Mouse (Mus musculus): ENCODE results near the gene Dock3. TPM values are rescaled to one million over a fixed set of nuclear protein-coding genes. Genes with fewer than 3 reads are reported as not detected.

Gene Dock3
- polyA plus RNA-seq, 1 experiment from 2014 or later, result 0.60 TPM

DNA sequence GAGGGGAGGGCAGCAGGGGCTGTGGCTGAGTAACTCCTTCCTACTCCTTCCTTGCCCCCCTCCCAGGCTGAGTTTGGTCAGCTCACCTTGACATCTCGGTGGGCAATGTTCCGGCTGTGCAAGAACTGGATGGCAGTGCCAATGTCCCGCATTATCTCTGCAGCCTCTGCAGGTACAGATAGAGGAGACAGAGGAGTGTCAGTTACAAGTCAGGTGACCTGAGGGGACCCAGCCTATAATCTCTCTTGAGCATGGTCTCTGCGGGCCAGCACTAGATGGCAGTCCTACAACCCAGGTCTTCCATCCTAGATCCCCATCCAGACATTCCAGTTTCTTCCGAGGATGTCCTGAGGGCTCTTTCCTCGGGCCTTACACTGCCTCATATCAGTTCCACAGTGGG is 30.1 kb upstream of the Dock3 start:
- peaks cover 34% of the 10 kb centered on the region; the same call in 1 of the 2 replicates for H3K36me3 ChIP-seq (ENCODE audit: control insufficient read depth, insufficient read depth)
- H3K4me2 ChIP-seq (replicated peaks; ENCODE audit: low read depth), result no peak overlapping the region
- H3K9ac ChIP-seq (ENCODE audit: low read depth, low read length), result no peak overlapping the region
- H3K9me3 ChIP-seq (ENCODE audit: control insufficient read depth), result no peaks in the 10 kb centered on the region
- H3K4me1 ChIP-seq (replicated peaks; ENCODE audit: control insufficient read depth, insufficient read depth, low read length), result no peaks in the 10 kb centered on the region
- H3K4me3 ChIP-seq (ENCODE audit: low read depth, low read length), result no peak overlapping the region
- no peaks in the 10 kb centered on the region for H3K27me3 ChIP-seq (replicated peaks; ENCODE audit: control insufficient read depth, insufficient read depth, low read length)
- no peak overlapping the region for H3K27ac ChIP-seq (ENCODE audit: low read depth, low read length)
- no peak for TF ChIP-seq CTCF (IDR thresholded peaks at IDR 0.05; ENCODE audit: low read depth)
- no peak for ATAC-seq
- WGBS, result 75% methylated on average over 6 of the region's 6 CpGs

DNA sequence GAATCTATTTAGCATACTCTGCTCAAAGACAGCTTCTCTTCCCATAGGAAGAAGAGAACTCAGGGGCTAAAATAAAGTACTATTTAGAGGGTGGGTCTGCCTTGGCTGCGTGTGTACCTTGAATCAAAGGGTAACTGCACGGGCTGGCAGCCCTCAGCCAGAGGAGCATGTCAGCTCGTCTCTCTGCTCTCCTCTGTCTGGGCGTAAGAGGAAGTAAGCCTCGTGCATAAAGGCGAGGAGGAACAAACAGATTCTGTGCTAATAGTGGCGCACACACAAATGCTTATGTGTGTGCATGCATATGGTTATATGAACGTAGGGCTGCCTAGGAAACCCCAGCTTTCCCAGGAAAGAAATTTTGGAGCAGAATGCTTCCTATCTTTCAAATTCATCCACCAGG is 29.1 kb upstream of the Dock3 start:
- TF ChIP-seq CTCF (IDR thresholded peaks at IDR 0.05; ENCODE audit: low read depth), result no peak
- no peak overlapping the region for H3K27ac ChIP-seq (ENCODE audit: low read depth, low read length)
- no peaks in the 10 kb centered on the region for H3K27me3 ChIP-seq (replicated peaks; ENCODE audit: control insufficient read depth, insufficient read depth, low read length)
- no peak for ATAC-seq
- H3K4me1 ChIP-seq (replicated peaks; ENCODE audit: control insufficient read depth, insufficient read depth, low read length), result no peaks in the 10 kb centered on the region
- no peak overlapping the region for H3K9ac ChIP-seq (ENCODE audit: low read depth, low read length)
- no peak overlapping the region for H3K4me2 ChIP-seq (replicated peaks; ENCODE audit: low read depth)
- H3K36me3 ChIP-seq (ENCODE audit: control insufficient read depth, insufficient read depth), result peaks cover 43% of the 10 kb centered on the region; the same call in 1 of the 2 replicates
- H3K9me3 ChIP-seq (ENCODE audit: control insufficient read depth), result no peaks in the 10 kb centered on the region
- H3K4me3 ChIP-seq (ENCODE audit: low read depth, low read length), result no peak overlapping the region
- WGBS, result 54% methylated on average over 8 of the region's 8 CpGs

DNA sequence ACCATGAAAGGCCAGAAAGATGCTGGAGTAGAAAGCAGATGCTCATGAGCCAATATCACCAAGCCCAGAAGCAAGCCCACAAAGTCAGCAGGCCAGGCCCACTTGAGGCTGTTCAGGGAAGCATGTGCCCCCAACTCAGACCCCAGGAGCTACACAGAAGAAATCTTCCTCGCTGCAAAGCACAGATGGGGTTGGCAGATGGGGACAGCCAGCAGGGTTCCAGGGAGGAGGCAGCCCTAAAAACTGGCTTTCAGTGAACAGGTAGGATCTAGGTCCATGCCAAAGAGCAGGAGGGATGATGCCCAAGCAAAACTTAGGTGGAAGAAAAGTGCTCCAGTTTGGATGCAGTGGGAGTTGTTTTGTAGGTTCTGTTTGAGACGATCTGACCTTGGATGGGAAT is 28.7 kb upstream of the Dock3 start:
- H3K4me1 ChIP-seq (replicated peaks; ENCODE audit: control insufficient read depth, insufficient read depth, low read length), result no peaks in the 10 kb centered on the region
- ATAC-seq, result no peak
- no peak overlapping the region for H3K27ac ChIP-seq (ENCODE audit: low read depth, low read length)
- no peak for TF ChIP-seq CTCF (IDR thresholded peaks at IDR 0.05; ENCODE audit: low read depth)
- WGBS, result 63% methylated on average over 2 of the region's 2 CpGs
- H3K9me3 ChIP-seq (ENCODE audit: control insufficient read depth), result no peaks in the 10 kb centered on the region
- H3K9ac ChIP-seq (ENCODE audit: low read depth, low read length), result no peak overlapping the region
- H3K27me3 ChIP-seq (replicated peaks; ENCODE audit: control insufficient read depth, insufficient read depth, low read length), result no peaks in the 10 kb centered on the region
- H3K4me2 ChIP-seq (replicated peaks; ENCODE audit: low read depth), result no peak overlapping the region
- H3K36me3 ChIP-seq (ENCODE audit: control insufficient read depth, insufficient read depth), result peaks cover 47% of the 10 kb centered on the region; the same call in 1 of the 2 replicates
- no peak overlapping the region for H3K4me3 ChIP-seq (ENCODE audit: low read depth, low read length)

DNA sequence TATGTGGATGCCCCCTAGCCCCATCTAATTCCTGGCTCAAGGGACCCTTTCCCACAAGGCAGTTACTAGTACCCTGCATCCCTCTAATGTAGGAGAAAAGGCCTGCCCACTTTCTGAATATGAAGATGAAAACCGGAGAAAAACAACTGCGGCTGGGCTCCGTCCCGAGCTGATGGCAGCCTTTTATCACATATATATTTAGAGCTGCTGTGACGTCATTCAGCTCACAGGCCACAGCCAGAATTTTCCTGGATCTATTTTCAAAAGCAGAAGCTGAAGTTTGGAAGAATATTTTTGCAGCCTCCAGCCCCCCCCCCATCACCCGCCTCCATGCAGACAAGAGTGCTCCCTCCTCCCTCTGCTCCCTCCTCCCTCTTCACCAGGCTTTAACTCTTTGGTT is 27.9 kb upstream of the Dock3 start:
- WGBS, result 70% methylated on average over 6 of the region's 6 CpGs
- peaks cover 50% of the 10 kb centered on the region; the same call in 1 of the 2 replicates for H3K36me3 ChIP-seq (ENCODE audit: control insufficient read depth, insufficient read depth)
- H3K4me3 ChIP-seq (ENCODE audit: low read depth, low read length), result no peak overlapping the region
- H3K9me3 ChIP-seq (ENCODE audit: control insufficient read depth), result no peaks in the 10 kb centered on the region
- no peaks in the 10 kb centered on the region for H3K27me3 ChIP-seq (replicated peaks; ENCODE audit: control insufficient read depth, insufficient read depth, low read length)
- TF ChIP-seq CTCF (IDR thresholded peaks at IDR 0.05; ENCODE audit: low read depth), result no peak
- no peak for ATAC-seq
- no peak overlapping the region for H3K4me2 ChIP-seq (replicated peaks; ENCODE audit: low read depth)
- H3K4me1 ChIP-seq (replicated peaks; ENCODE audit: control insufficient read depth, insufficient read depth, low read length), result no peaks in the 10 kb centered on the region
- no peak overlapping the region for H3K9ac ChIP-seq (ENCODE audit: low read depth, low read length)
- H3K27ac ChIP-seq (ENCODE audit: low read depth, low read length), result no peak overlapping the region

DNA sequence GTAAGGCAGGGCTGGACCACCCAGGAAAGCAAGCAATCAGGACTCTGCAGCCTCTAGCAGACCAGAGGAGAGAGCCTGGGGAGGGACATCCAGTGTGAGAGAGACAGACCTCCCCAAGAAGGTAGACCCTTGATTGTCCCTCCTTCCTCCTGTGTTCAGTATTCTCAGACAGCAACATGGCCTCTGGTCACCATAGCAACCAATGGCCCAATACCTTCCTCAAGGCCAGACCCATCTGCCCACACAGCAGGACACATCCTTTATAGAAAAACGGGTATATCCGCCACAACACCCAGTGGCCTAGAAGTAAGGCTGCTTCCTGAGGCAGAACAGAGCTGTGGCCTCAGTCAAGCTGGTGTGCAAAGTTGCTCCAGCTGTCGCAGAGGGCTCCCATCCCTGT is 23.9 kb upstream of the Dock3 start:
- no peak for TF ChIP-seq CTCF (IDR thresholded peaks at IDR 0.05; ENCODE audit: low read depth)
- ATAC-seq, result no peak
- no peak overlapping the region for H3K4me2 ChIP-seq (replicated peaks; ENCODE audit: low read depth)
- no peaks in the 10 kb centered on the region for H3K9me3 ChIP-seq (ENCODE audit: control insufficient read depth)
- H3K9ac ChIP-seq (ENCODE audit: low read depth, low read length), result no peak overlapping the region
- no peaks in the 10 kb centered on the region for H3K4me1 ChIP-seq (replicated peaks; ENCODE audit: control insufficient read depth, insufficient read depth, low read length)
- 64% methylated on average over 3 of the region's 3 CpGs for WGBS
- H3K27me3 ChIP-seq (replicated peaks; ENCODE audit: control insufficient read depth, insufficient read depth, low read length), result no peaks in the 10 kb centered on the region
- peaks cover 38% of the 10 kb centered on the region; the same call in 1 of the 2 replicates for H3K36me3 ChIP-seq (ENCODE audit: control insufficient read depth, insufficient read depth)
- H3K4me3 ChIP-seq (ENCODE audit: low read depth, low read length), result no peak overlapping the region
- H3K27ac ChIP-seq (ENCODE audit: low read depth, low read length), result no peak overlapping the region

DNA sequence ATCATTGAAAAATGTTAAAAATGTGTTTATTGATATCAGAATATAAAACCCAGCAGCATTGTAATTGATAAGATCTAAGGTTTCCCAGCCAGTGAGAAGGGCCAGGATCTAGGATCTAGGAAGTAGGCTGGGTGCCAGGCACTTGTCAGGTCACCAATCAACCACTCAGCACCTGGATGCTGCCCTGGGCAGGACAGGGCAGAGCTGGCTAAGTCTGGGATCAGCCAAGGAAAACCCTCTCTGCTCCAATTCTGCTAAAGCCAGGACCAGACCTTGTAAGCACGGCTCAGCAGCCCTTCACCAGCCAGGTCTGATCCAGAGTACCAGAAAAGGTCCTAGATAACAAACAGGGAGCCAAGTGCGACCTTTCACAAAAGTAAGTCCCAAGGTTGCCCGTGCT is 23.2 kb upstream of the Dock3 start:
- no peak overlapping the region for H3K27ac ChIP-seq (ENCODE audit: low read depth, low read length)
- H3K4me1 ChIP-seq (replicated peaks; ENCODE audit: control insufficient read depth, insufficient read depth, low read length), result no peaks in the 10 kb centered on the region
- no peak for ATAC-seq
- no peak for TF ChIP-seq CTCF (IDR thresholded peaks at IDR 0.05; ENCODE audit: low read depth)
- peaks cover 32% of the 10 kb centered on the region; the same call in 1 of the 2 replicates for H3K36me3 ChIP-seq (ENCODE audit: control insufficient read depth, insufficient read depth)
- H3K27me3 ChIP-seq (replicated peaks; ENCODE audit: control insufficient read depth, insufficient read depth, low read length), result no peaks in the 10 kb centered on the region
- 81% methylated on average over 3 of the region's 3 CpGs for WGBS
- H3K4me3 ChIP-seq (ENCODE audit: low read depth, low read length), result no peak overlapping the region
- H3K9ac ChIP-seq (ENCODE audit: low read depth, low read length), result no peak overlapping the region
- H3K4me2 ChIP-seq (replicated peaks; ENCODE audit: low read depth), result no peak overlapping the region
- no peaks in the 10 kb centered on the region for H3K9me3 ChIP-seq (ENCODE audit: control insufficient read depth)

DNA sequence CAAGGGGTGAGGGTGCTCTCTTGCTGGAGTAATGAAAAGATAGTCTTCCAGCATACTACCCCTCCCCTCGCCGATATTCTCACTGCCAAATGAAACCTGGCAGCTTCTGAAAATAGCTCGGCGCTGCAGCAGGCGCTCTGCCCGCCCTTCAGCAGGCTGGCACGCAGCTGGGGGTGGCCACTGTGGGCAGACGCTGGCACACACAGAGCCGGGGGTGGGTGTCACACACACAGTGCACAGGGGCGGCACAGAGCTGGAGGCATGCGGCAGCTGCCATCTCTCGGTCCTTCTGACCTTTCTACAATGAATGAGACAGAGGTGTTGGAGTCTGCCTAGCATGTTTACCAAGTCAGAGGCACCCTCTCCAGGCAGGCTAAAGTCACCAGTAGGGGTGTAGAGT is 22.8 kb upstream of the Dock3 start:
- Histone ChIP-seq H3K9me3 (ENCODE audit: control insufficient read depth) (no peaks in the 10 kb centered on the region), H3K36me3 (ENCODE audit: control insufficient read depth, insufficient read depth) (peaks cover 31% of the 10 kb centered on the region; the same call in 1 of the 2 replicates), H3K4me3 (ENCODE audit: low read depth, low read length) (no peak overlapping the region), H3K9ac (ENCODE audit: low read depth, low read length) (no peak overlapping the region), H3K27me3 (replicated peaks; ENCODE audit: control insufficient read depth, insufficient read depth, low read length) (no peaks in the 10 kb centered on the region), H3K27ac (ENCODE audit: low read depth, low read length) (no peak overlapping the region), H3K4me2 (replicated peaks; ENCODE audit: low read depth) (no peak overlapping the region), H3K4me1 (replicated peaks; ENCODE audit: control insufficient read depth, insufficient read depth, low read length) (no peaks in the 10 kb centered on the region)
- no peak for ATAC-seq
- no peak for TF ChIP-seq CTCF (IDR thresholded peaks at IDR 0.05; ENCODE audit: low read depth)
- WGBS, result 67% methylated on average over 12 of the region's 12 CpGs

Data from intestine, postnatal 0 days (tissue).